Mouse (Mus musculus) kidney, adult 9 months (tissue): ENCODE data around the gene Mgmt.

ENCODE experiments used
- DNase-seq: peaks from one replicate; pipeline ENCODE4 v3.0.0; 2022

The Mgmt gene

DNA sequence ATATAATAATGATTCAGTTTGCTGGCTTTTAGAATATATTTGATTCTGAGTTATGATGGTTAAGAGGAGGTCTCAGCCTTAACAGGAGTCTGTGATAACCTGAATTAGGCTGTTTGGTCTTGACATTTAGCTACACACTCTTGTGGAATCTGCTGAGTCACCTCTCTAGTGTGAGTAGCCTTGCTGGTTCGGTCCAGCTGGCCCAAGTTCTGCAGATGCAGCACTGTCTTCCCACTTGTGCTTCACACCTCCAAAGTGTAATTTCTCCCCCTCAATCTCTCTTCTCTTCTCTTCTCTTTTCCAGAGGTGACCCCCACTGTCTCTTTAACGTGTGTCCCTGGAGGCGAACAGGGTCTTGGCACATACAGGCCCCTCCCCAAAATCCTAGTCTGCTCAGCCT, 171.8 kb downstream of the Mgmt start:
- DNase-seq, result no peak

DNA sequence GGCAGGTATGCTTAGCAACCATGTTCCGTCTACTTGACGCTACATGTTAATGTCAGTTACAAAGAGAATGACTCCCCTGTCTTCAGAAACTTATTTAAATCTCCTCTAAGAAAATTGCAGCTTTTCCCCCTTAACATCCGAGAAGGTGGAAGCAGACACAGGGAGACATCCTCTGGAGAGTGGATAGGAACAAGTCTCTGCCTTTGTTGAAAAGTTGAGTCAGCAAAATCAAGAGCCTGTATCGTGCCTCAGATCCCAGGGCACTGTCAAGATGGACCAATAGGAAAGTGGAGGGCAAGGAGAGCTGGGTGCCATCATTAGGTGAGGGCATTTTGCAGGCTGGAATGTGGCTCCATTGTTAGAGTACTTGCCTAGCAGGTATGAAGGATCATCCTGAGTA, 172.6 kb downstream of the Mgmt start:
- no peak for DNase-seq

DNA sequence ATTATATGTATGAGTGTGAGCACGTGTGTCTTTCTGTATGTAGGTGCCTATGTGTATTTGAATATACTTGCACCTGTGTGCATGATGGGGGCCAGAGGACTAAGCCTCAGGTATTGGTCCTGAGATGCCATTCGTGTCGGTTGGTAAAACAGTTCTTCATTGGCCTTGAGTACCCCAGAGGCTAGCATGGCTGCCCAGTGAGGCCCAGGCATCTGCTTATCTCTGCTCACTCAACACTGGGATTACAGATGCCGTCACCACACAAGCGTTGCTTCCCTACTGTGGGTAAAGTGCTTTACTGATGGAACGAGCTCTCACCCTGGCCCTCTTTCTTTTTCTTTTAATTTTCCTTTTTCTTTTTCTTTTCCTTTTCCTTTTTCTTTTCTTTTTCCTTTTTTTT, 173.3 kb downstream of the Mgmt start:
- DNase-seq, result no peak

DNA sequence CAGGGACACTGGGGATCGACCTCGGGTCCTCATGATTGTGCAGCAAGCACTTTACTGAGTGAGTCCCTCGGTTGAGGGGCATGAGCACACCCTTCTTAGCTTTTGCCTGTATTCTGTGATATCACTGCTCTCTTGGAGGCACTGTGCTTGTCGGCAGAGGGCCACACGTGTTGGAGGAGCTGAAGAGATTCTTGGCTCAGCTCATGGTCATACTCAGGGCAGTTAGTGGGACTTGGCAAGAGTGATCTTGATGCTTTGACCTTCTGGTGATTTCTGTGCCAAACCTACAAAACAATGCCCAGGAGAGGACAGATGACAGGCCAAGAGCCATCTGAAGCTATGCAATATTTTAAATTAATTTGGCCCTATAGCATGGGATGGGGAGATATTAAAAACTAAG, 174.4 kb downstream of the Mgmt start:
- DNase-seq, result no peak

DNA sequence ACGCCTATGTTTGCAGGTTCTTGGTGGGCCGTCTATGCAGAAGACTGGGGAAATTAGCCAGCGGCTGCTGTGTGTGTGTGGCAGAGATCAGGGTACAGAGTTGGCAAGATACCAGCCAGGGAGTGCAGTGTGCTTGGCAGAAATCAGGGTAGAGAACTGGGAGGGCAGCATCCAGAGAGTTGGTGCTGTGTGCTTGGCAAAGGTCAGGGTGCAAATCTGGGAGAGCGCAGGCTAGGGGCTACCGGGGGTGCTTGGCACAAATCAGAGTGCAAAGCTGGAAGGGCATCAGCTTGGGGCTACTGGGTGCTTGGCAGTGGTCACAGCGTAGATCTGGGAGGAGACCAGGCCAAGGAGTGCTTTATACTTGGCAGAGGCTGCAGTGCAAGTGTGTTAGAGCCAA, 175.4 kb downstream of the Mgmt start:
- DNase-seq, result no peak

DNA sequence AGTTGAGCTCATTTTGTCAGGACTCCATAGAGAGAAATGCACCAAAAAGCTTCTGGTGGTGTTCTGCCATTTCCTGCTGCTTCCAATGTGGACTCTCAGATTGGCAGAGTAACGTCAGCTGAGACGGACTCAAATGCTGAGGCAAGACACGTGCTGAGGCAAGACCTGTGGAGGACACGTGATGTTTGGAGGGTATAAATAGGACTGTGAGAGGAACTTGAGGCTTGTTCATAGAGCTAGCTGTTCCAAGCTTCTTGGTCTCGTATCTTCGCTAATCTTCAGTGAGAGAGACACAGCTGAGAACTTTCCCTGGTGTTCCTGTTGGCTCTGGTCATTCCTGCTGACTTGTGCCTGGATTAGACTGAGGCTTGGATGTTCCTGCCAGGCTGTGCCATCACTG, 176.9 kb downstream of the Mgmt start:
- no peak for DNase-seq

DNA sequence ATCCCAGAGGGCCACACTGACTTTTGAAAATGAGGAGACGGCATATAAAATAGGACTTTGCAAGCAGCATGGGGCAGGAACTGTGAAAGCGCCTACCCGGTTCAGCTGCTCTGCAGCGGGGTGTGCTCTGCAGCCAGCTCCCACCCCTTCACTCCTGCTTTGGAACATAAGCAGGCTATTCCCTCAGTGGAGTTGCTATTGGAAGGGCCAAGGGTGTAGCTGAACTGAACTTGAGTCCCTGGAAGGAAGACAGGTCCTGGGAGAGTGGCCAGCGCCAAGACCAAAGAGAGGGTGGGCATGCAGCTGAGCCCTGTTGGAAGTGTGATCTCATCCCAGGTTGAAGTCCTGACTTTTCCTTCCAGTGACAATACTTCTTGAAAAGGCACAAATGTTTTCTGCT, 179.5 kb downstream of the Mgmt start:
- DNase-seq, result no peak

DNA sequence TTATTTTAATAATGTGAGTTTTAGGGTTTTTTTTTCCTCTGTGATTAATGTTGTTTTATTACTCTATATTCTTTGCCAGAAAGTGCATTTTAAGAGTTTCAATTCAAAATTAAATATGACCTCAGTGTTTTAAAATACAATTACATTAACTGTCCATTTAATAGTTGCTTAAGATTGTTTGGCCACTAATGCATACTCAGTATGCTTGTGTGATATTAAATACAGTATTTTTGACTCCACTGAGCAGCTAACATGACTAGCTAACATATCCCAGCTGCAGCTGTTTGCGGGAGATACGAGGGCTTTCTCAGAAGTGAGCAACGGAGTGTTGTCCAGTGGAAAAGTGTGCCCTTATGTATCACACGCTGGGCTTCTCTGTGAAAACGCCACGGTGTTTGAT, 179.9 kb downstream of the Mgmt start:
- no peak for DNase-seq

DNA sequence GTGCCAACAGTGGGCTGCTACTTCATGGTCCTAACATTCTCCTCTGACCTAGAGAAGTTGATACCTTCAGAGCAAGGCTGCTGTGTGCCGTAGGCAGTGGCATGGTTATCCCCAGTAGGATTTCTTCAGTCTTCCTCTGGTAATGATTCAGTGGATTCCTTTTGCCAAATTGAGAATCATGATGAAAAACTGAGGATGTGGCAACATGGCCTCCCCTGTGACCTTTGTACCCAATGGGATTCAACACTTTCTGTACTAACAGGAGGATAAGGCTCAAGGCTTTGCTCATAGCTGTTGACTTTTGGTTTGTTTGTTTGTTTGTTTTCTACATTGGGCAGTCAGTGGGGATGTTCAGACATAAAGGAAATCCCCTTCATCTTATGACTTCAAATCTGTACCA, 180.9 kb downstream of the Mgmt start:
- no peak for DNase-seq

DNA sequence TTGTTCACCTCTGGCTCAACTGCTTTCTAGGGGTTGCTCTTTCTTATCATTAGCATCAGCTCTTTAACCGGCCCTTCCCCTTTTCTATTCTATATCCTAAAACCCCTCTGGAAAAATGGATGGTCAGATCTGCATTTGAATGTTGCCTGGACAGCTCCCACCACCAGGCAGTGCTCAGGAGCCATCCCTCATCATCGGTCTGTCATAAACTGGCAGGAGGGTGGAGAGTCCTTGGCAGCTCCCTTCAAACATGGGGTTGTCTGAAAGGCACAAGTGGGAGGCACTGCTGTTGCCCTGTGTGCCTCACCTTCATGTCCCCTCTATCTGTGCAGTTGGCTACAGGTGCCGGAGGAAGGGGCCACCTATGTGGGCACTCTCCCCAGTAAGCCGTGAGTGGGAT, 185.8 kb downstream of the Mgmt start:
- no peak for DNase-seq

DNA sequence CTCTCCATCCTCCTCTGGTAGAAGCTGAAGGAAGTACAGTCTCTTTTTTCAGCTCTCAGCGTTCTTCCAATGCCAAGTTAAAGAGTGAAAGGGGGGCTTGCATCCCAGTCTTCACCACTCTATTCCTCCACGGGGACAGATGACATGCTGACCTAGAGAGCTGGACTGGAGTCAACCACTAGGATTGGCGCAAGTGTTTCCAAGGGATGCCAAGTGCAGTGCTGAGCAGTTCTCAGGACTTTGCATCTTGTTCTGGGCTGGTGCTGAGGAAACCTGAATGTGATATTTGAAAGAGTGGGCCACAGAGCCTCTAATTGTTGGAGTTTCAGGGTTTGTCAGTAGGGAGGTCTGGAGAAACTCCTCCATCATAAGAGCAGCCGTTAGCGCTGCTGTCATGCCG, 187.8 kb downstream of the Mgmt start:
- no peak for DNase-seq

DNA sequence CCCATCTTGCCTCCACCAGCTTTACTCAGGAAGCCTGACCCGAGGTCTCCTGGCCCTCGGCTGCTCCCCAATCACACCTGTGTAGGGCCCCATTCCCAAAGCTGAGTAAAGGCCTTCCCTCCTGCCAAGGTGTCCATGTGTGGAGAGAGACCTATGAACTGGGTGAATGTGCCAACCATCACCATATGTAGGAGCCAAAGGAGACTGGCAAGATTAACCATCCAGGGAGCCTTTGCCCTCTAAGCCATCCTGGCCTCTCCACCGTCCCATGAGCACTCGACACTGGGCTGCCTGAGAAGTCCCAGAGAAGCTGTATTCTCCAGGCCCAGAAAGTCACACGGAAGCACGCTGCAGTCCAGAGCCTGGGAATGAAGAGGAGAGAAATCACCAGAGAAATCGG, 190.2 kb downstream of the Mgmt start:
- peak; percentile 41 for DNase-seq

DNA sequence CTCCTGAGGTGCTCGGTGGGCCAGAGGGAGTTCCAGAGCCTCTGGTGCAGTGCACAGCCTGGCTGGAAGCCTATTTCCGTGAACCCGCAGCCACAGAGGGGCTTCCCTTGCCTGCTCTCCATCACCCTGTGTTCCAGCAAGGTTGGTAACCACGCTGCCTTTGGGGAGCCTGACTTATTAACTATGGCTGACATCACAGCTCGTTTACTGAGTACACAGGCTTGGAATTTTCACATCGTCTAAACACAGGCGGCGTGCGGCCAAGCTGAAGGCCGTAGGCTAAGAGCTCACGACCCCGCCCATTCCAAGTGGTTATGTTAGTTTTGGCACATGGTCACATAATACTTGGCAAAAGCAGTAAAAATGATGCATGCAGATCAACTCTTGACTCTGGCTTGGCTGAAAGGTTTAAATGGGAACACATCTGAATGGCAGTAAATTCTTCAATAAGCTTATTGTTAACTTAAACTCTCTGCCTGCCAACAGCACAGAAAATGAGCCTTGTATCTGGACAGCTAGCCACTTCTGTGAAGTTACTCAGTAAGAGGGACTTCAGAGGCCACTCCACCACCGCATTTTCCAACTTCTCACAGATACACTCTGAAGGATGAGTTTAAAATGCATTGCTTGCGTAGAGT, 191.7 kb downstream of the Mgmt start:
- peak; percentile 79 for DNase-seq

DNA sequence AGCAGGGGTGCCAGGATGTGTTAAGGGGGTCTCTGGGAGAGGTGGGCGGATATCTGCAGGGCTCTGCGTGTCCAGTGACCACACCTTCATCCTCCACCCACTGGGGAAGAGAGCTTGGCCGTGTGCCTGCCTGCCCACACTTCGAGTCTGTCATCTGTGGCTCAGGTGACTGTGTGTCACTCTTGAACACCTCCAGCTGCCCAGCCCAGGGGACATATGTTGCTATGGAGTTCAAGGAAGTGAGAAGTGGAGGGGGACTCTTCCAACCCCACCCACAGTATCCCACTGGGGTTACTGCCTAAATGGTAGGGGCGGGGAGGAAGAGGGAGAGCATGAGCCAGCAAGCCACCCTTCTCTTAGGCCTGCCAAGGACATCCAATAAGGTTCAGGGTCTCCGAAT, 192.7 kb downstream of the Mgmt start:
- no peak for DNase-seq

DNA sequence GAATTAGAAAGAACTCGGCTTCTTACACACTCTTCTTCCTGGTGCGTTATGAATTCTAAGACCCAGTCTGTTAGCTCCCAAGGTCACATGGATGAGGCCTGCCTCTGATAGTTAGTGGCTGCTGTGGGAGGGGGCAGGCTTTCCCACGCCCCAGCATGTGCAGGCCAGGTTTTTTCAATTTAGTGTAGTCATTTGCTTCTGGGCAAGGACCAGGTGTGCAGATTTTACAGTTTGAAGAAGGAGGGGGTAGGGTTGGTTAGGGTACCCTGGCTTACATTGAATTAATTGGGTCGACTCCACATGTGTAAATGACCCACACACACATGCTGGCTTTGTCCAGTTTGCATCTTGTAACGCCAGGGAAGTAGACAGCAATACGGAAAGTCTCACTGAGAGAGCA, 193.7 kb downstream of the Mgmt start:
- no peak for DNase-seq

DNA sequence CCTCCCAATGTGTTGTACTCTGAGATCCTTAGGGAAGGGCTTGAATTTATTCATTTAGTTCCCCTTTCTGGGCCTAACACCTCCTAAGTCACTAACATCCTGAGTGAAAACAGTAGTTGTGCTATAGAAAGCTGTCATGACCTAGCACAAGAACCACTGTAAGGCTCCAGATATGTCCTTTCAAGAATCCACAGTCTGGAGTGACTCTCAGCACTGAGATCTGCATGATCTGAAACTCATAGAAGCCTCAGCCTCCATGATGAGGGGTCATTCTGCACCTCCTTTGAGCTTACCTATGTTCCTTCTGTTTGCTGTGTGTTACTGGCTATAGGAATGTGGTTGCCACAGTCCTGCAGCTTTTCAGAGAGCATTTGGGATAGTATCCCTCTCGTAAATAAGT, 200.1 kb downstream of the Mgmt start:
- DNase-seq, result no peak

DNA sequence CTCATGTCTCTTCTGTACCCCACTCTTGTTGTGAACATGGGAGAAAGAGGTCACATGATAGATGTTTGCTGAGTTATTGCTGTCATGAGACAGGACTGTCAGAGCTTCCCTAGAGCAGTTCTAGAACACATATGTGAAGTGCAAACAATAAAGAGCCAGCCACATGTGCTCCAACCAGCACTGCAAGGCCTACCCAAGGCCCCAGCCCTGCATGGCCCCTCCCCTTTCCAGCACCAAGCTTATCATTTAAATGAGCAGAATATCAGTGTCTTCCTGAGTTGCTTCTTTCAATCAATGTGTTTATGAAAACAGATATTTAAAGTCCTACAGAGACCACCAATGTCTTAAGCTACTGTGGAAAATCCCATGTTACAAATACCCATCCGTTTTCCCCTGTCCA, 201.3 kb downstream of the Mgmt start:
- DNase-seq, result no peak

DNA sequence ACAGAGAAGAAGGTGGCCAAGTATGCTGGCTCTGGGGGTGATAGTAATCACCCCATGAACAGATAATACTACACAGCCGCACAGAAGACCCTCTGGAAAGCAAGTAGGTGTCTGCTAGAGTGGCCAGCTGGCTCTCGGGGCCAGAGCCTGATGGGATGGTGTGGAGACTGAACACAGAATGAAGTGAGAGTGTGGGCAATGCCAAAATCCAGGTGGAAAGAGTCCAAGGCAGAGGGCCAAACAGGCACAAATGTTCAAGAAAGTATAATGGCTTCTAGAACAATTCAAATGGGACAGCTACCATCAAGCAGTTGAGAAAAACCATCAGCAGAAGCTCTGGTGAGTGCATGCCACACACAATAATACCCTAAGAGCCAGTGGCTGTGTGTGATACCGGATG, 205.4 kb downstream of the Mgmt start:
- DNase-seq, result no peak

DNA sequence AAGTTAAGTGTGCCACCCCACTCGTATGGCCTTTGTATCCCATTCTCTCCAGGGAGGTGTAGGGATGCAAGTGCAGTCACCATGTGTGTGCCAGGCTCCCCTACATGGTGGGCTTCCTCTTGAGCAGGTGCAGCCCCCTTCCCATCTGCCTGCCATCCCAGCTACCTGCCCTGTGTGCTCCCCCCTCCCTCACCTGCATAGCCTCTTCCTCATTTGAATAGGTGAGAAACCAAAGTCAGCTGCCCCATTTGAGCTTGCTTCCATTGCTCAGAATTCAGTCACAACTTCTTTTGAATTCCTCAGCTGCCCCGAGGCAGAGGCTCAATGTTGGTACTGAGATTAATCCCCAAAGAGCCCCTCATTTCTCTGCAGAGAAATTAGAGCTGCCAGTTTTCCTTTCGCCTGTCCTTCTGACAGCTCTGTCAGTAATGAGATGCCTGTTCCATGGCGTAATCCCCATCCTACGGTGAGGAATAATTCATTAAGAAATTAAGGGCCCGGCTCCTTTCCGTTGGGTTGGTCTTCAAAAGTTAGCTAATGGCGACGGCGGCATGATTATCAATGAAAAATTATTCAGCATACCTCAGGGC, 208.3 kb downstream of the Mgmt start:
- no peak for DNase-seq

DNA sequence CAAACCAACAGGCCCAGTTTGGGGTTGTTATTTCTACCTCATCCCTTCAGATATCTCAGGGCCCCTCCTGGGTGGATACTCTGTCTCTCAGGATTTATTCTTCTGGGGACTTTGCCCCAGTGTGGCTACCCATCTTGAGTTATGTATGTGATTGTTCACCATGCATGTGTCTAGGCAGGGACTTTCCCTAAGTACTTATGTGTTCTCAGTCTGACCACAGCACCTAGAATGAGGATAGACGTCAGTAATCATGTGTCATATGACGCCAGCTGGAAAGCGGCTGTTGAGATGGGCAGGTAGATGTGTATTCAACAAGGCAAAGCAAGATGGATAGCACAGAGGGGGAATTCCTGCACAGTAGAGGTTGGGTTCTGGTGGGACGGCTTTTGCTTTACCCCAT, 217.7 kb downstream of the Mgmt start:
- no peak for DNase-seq

DNA sequence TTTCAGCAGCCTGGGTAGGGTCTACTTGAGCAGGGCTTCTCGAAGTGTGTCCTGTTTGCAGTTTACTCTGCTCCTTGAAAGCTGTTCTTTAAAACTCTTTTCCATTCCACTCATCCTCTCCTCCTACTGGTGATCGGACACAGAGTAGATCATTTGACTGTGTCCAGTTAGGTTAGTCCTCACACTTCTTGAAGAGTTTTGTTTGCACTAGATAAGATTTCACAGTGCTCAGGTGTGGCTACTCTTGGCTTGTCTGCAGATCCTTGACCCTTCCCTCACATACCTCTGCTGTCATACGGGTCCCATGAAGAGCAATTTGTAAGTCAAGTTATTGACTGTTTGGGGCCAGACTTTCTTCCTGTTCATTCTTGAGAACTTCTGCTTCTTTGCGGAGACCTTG, 221.8 kb downstream of the Mgmt start:
- DNase-seq, result no peak

DNA sequence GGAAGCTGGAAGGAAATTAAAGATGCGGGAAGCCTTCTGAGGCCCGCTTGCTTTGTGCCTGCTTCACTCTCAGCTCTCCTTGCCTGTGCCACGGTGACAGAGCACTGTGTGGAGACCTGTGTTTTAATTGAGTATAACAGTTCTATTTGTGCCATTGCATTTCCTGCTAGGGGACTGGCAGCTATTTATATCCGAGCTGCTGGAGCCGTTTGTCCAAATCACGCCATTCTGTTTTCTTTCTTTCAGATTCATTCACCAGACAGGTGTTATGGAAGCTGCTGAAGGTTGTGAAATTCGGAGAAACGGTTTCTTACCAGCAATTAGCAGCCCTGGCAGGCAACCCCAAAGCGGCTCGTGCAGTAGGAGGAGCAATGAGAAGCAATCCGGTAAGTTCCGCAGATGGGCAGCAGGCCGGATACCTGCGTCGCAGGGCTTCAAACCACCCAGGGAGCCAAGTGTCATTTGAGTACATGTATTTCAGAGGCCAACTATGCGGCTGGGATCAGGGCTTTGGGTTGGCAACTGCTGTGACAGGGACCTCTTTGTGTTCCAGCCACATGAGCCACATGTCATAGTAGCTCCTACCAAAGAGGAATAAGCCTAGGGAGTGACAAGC, 226.9 kb downstream of the Mgmt start:
- DNase-seq, result no peak

DNA sequence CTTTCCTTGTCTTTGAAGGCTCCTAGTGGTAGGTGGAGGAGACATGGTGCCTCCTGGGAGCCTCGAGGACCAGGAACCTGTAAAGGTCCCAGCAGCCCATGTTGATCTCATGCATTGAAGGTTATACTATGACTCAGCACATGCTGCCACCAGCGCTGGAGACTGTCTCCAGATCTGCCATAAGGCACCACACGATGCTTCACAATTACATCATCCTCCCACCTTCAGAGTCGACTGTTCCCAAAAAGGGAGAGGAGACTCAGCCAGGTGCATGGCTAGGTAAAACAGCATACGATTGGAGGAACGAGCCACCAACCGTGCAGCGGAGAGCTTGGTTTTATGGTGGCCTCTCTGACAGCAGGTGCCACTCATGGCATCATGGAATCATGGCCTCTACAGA, 234.3 kb downstream of the Mgmt start:
- no peak for DNase-seq

DNA sequence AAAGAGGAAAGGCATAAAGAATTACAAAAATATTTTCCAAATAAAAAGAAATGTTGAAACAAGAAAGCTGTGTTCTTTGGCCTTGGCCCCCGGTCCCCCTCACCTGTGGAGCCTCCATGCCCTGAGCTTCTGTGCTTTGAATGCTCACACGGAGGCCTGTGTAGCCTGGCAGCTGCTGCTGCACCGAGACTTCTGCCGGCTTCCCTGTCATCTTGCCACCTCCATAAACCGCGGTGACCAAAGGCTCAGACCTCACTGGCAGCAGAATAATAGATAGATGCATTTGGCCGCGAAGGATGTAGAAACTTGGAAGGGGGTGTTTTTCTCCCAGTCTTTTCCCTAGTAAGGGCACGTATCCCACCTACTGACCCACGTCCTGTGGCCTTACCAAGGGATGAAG, 235.8 kb downstream of the Mgmt start:
- DNase-seq, result no peak

DNA sequence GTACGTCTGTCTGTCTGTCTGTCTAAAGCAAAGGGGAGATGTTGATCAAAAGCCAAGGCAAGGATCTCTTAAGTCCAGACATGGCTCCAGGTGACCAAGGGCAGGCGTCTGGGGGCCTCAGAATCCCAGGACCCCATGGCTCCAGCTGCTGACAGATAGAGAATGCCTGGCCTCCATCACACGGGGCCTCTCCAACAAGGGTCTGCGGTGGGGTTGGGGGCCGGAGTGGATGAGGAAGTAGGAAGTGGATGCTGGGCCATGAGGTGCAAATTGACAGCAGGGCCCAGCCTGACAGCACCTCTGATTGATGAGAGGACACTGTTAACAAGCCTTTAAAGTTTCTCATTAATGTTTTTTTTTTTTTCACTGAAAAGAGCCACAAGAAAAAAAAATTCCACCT, 237.5 kb downstream of the Mgmt start:
- DNase-seq, result no peak
